Mouse (Mus musculus) embryonic facial prominence, embryonic 13.5 days (tissue): Measurements from ENCODE around the gene Hbb-bh1. TPM values are rescaled to one million over a fixed set of nuclear protein-coding genes. Genes with fewer than 3 reads are reported as not detected.
"Not testable (repeated sequence)": the region's sequence is repeated elsewhere in the genome, so short reads cannot be mapped to it uniquely, and the experiment has no call there.

Experiments used
- ATAC-seq: fragments of 200-750 bp; cut with Nextera tagmentation; 2 replicates; pipeline ENCODE4 v1.8.0; 2017; ENCODE audit warnings: low read depth; ENCODE audit not compliant: insufficient number of reproducible peaks, insufficient read depth, low FRiP score, low TSS enrichment
- H3K27ac ChIP-seq: fragments of 300-500 bp; sonication (generic); 2 replicates; pipeline ENCODE4 v1.5.1; 2015; ENCODE audit warnings: moderate library complexity, mild to moderate bottlenecking, inconsistent platforms
- H3K27me3 ChIP-seq: fragments of 300-500 bp; sonication (generic); 2 replicates; pipeline ENCODE4 v1.6.1; 2015; ENCODE audit warnings: mild to moderate bottlenecking, inconsistent platforms
- H3K36me3 ChIP-seq: fragments of 300-500 bp; sonication (generic); 2 replicates; pipeline ENCODE4 v1.6.1; 2015; ENCODE audit warnings: mild to moderate bottlenecking, inconsistent platforms
- H3K4me1 ChIP-seq: fragments of 300-500 bp; sonication (generic); 2 replicates; pipeline ENCODE4 v1.6.1; 2015; ENCODE audit warnings: inconsistent platforms
- H3K4me2 ChIP-seq: fragments of 300-500 bp; sonication (generic); 2 replicates; pipeline ENCODE4 v1.6.1; 2015; ENCODE audit warnings: moderate library complexity, mild to moderate bottlenecking, inconsistent platforms
- H3K4me3 ChIP-seq: fragments of 300-500 bp; sonication (generic); 2 replicates; pipeline ENCODE4 v1.5.1; 2015; ENCODE audit warnings: mild to moderate bottlenecking, inconsistent platforms
- H3K9ac ChIP-seq: fragments of 300-500 bp; sonication (generic); 2 replicates; pipeline ENCODE4 v1.6.1; 2015; ENCODE audit warnings: mild to moderate bottlenecking, inconsistent platforms
- H3K9me3 ChIP-seq: fragments of 300-500 bp; sonication (generic); 2 replicates; pipeline ENCODE4 v1.6.1; 2016; ENCODE audit warnings: inconsistent platforms
- WGBS: fragments of 180-500 bp; shearing (Covaris S2); methylation state at CpG from one replicate; pipeline ENCODE4 v1.1.7; 2015; ENCODE audit warnings: mixed read lengths; 5-methylcytosine and 5-hydroxymethylcytosine counted together
- polyA plus RNA-seq: library from polyadenylated mRNA; unstranded; fragments of >200 nt; fragmentation: Nextera tagmentation; extraction: Ambion mirVana; gene quantifications from 2 replicates; pipeline ENCODE4 v1.2.1, GENCODE M21; 2015

Hbb-bh1 gene
- polyA plus RNA-seq, 1 experiment from 2014 or later: 96.8 TPM

DNA sequence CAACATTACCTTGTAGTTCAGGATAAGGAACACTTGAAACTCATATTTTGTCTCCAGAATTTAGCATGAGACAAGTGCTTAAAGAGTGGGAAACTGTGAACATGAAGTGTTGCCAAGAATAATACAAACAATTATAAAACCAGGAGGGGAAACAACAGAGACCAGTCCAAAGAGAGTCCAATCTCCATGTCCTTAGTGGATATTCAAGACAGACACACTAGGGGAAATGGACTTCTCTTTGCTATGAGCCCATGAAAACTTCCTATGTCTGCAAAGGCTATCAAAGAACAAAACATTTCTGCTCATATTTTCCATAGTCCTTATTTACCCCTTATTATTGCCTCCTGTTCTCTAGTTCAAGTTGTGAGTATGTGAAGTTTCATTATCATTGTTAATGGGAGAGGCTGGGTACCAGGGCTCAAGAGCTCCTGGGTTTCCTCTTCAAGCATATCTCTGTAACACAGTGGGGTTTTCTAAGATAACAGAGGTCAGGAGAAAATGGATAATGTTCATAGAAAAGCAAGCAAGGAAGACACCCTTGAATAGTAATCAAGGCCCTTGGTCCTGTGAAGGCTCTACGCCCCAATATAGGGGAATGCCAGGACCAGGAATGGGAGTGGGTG is 31.6 kb downstream of the Hbb-bh1 start:
- ATAC-seq: no peak
- Histone ChIP-seq H3K9me3 (no peaks in the 10 kb centered on the region), H3K36me3 (no peaks in the 10 kb centered on the region), H3K4me2 (no peak overlapping the region), H3K27me3 (no peaks in the 10 kb centered on the region), H3K4me3 (no peak overlapping the region), H3K27ac (no peak overlapping the region), H3K9ac (no peak overlapping the region), H3K4me1 (no peaks in the 10 kb centered on the region)
- 88% methylated on average over 1 of the region's 1 CpGs for WGBS

DNA sequence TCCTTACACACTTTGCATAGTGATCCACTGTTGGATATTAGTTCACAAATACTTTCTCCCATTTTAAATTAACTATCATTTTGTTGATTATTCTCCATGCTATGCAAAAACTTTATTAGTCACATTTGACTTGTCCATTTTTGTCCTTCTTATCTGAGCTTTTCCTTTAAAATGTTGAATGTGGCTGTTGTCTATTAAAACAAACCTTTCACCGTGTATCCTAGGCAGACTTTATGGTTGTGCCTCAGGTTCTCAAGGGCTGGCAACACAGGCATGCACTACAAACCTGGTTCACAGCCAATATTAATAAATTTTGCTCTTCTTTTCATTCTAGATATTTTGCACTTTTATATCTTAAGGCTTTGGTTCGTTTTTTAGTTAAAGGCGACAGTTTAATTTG is 32.2 kb downstream of the Hbb-bh1 start:
- Histone ChIP-seq H3K9ac (no peak overlapping the region), H3K4me1 (no peaks in the 10 kb centered on the region), H3K9me3 (no peaks in the 10 kb centered on the region), H3K36me3 (no peaks in the 10 kb centered on the region), H3K4me2 (no peak overlapping the region), H3K27ac (no peak overlapping the region), H3K27me3 (no peaks in the 10 kb centered on the region), H3K4me3 (no peak overlapping the region)
- 76% methylated on average over 3 of the region's 3 CpGs for WGBS
- no peak for ATAC-seq

DNA sequence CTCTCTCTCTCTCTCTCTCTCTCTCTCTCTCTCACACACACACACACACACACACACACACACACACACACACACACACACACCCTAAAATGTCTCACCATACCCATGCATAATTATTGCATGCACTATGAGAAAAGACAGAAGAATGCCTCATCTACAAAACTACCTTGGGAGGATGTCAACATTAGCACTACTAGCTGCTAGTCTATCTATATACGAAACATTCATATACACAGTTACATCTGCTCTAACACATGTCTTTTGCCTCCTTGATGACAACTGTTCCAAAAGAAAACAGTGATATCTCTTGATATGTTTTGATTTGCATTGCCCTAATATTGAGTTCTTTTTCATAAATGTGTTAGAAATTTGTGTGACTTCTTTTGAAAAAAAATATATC is 32.7 kb downstream of the Hbb-bh1 start:
- no peak overlapping the region for H3K27ac ChIP-seq
- H3K4me1 ChIP-seq: no peaks in the 10 kb centered on the region
- no peak for ATAC-seq
- 88% methylated on average over 1 of the region's 1 CpGs for WGBS
- no peak overlapping the region for H3K4me3 ChIP-seq
- no peak overlapping the region for H3K4me2 ChIP-seq
- no peaks in the 10 kb centered on the region for H3K27me3 ChIP-seq
- H3K9me3 ChIP-seq: no peaks in the 10 kb centered on the region
- no peaks in the 10 kb centered on the region for H3K36me3 ChIP-seq
- H3K9ac ChIP-seq: no peak overlapping the region

DNA sequence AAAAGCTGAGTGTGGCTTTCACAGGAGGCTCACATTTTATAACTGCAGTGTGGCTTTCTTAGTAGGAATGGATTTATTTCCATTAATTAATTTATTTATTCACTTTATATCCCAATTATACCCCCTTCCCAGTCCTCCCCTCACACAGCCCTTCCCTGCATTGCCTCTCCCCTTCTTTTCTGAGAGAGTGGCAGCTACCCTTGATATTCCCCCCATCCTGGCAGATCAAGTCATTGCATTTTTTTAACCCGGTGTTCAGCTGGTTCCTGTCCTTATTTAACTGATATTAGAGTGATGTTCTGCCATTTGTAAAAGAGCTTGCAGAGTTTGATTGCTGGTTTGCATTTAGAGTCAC is 33.2 kb downstream of the Hbb-bh1 start:
- H3K4me1 ChIP-seq: no peaks in the 10 kb centered on the region
- no peaks in the 10 kb centered on the region for H3K9me3 ChIP-seq
- no peak overlapping the region for H3K27ac ChIP-seq
- H3K27me3 ChIP-seq: no peaks in the 10 kb centered on the region
- H3K4me2 ChIP-seq: no peak overlapping the region
- H3K36me3 ChIP-seq: no peaks in the 10 kb centered on the region
- ATAC-seq: no peak
- H3K9ac ChIP-seq: no peak overlapping the region
- WGBS: 59% methylated on average over 1 of the region's 1 CpGs
- no peak overlapping the region for H3K4me3 ChIP-seq

DNA sequence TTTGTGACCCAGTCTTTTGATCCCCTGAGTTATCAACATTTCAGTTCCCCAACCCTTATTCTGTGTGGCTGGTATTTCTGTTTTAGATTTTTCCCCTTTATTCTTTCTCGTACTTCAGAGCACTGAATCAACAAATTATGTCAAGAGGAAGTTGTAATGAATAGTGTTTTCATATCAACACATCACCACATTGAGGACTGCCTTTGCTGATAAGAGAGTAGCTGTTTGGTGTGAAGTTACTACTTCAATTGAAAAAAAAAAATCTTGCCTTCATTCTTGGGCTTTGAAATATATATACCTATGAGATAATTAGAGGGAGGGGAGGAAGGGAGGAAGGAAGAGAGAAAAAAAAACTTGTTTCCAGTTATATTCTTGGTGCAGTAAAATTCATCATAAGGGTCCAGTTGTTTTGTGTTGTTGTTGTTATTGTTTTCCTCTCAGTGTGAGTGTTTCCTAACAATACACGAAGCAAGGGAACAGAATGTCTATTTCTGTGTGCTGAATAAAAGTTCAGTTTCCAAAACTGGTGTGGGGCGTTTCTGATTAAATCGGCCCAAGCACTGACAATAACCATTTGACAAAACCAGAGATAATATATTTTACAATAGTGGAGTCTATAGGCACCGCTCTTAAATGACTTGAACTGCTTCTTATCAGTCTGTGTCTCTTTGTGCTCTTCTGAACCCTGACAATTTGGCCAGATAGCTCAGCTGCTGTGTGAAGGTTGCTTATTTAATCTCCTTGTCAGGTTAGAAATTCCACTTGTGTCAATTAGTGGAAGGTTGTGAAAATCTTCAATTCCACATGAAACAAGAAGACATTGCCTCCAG is 33.8 kb downstream of the Hbb-bh1 start:
- ATAC-seq: no peak
- Histone ChIP-seq H3K9ac (no peak overlapping the region), H3K9me3 (no peaks in the 10 kb centered on the region), H3K4me2 (no peak overlapping the region), H3K27ac (no peak overlapping the region), H3K36me3 (no peaks in the 10 kb centered on the region), H3K4me3 (no peak overlapping the region), H3K4me1 (no peaks in the 10 kb centered on the region), H3K27me3 (no peaks in the 10 kb centered on the region)
- WGBS: 70% methylated on average over 5 of the region's 5 CpGs

DNA sequence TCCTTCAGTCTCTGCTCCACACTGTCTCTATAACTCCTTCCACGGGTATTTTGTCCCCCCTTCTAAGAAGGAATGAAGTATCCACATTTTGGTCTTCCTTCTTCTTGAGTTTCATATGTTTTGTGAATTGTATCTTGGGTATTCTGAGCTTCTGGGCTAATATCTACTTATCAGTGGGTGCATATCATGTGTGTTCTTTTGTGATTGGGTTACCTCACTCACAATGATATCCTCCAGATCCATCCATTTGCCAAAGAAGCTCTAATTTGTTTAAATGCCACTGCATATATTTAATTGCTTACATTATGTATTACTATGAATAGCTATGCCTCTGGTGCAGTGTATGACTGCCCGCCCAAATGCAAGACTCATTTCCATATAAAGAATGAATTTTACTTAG is 34.8 kb downstream of the Hbb-bh1 start:
- ATAC-seq, H3K27me3 ChIP-seq, H3K9ac ChIP-seq, H3K4me1 ChIP-seq, H3K27ac ChIP-seq, H3K36me3 ChIP-seq, H3K9me3 ChIP-seq, H3K4me2 ChIP-seq, H3K4me3 ChIP-seq: not testable (repeated sequence)
- 68% methylated on average over 2 of the region's 2 CpGs for WGBS

DNA sequence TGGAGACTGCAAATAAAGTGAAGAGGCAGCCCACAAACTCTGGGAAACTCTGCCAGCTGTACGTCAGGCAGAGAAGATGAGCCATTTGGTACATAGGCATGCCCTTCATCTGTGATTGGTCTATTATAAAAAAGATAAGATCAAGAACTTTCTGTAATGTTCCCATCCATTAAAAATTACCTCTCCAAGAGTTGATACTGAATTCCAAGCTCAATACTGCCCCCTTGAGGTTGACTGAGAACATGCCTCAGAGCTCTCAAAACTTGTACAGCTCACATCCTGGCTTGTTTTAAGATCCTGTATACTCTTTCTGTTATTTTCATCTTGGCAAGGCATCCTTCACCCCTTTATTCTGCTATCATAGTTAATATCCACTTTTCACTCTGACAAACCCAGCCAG is 36.1 kb downstream of the Hbb-bh1 start:
- no peaks in the 10 kb centered on the region for H3K9me3 ChIP-seq
- no peaks in the 10 kb centered on the region for H3K27me3 ChIP-seq
- H3K4me3 ChIP-seq: no peak overlapping the region
- no peak for ATAC-seq
- H3K9ac ChIP-seq: no peak overlapping the region
- H3K4me1 ChIP-seq: no peaks in the 10 kb centered on the region
- no peak overlapping the region for H3K4me2 ChIP-seq
- H3K36me3 ChIP-seq: no peaks in the 10 kb centered on the region
- 53% methylated on average over 1 of the region's 1 CpGs for WGBS
- no peak overlapping the region for H3K27ac ChIP-seq

DNA sequence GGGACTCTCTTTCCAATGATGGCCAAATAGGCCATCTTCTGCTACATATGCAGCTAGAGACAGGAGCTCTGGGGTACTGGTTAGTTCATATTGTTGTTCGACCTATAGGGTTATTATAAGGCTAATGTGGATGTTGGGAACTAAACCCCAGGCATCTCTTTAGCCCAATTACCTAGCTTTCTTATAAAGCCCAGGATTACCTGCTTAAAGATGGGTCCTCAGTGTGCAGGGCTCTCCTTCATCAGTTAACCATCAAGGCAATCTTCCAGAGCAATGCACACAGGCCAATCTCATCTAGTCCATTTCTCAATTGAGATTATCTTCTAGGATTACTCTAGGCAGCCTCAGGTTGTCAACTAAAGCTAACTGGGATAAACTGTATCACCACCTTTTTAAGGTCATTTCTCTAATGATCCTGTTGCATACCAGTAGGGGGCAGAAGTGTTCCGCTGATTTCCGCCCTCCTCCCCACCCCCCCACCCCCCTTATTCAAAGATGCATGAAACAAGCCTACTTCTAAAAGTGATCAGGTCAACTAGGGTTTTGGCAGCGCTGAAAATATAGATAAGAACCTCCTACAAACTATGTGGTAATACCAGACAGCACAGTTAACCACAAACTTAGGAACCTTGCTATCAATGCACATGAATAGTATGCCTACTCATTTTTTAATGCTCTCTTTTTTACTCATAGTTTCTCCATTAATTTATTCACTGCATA is 50.1 kb downstream of the Hbb-bh1 start:
- no peak for ATAC-seq
- 26% methylated on average over 4 of the region's 4 CpGs for WGBS
- no peak overlapping the region for H3K4me3 ChIP-seq
- H3K9ac ChIP-seq: no peak overlapping the region
- H3K27me3 ChIP-seq: no peaks in the 10 kb centered on the region
- H3K27ac ChIP-seq: no peak overlapping the region
- no peak overlapping the region for H3K4me2 ChIP-seq
- no peaks in the 10 kb centered on the region for H3K36me3 ChIP-seq
- no peaks in the 10 kb centered on the region for H3K4me1 ChIP-seq
- no peaks in the 10 kb centered on the region for H3K9me3 ChIP-seq

DNA sequence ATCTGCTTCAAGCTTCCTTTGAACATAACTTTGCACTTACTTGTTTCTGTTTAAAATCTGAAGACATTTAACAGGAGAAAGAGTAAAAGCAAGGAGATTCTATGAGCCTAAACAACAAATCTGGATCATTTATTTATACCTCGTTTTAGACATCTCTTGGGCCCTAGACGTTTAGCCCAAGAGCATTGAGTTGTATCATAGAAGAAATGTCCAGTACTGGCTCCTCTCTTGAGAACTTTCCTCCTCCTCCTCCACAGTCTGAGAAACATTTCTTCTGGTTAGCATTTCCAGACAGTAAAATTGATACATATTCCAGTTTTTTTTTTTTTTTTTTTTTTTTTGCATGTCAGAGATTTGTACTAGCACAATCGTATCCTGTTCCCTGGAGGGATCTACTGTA is 51.2 kb downstream of the Hbb-bh1 start, which contains the start of gene Olfr67:
Gene Olfr67, minus strand, starts transcription at position 101 of the 400 bp plus-strand sequence.
- Histone ChIP-seq H3K36me3 (no peaks in the 10 kb centered on the region), H3K4me2 (no peak within 1 kb of the TSS), H3K9me3 (no peaks in the 10 kb centered on the region), H3K9ac (no peak within 1 kb of the TSS), H3K4me1 (no peaks in the 10 kb centered on the region), H3K27ac (no peak within 1 kb of the TSS), H3K4me3 (no peak within 1 kb of the TSS), H3K27me3 (no peaks in the 10 kb centered on the region)
- 67% methylated on average over 3 of the region's 3 CpGs for WGBS
- ATAC-seq: no peak

Other genes with a start within 250 kb of the Hbb-bh1 start
- not detected in 2 replicates for gene Olfr619, start 242.6 kb downstream of the Hbb-bh1 start, polyA plus RNA-seq
- not detected in 2 replicates for gene Olfr620, start 230.6 kb downstream of the Hbb-bh1 start, polyA plus RNA-seq
- gene Olfr622, start 200.5 kb downstream of the Hbb-bh1 start, polyA plus RNA-seq: 0.18 and 0.22 TPM in 2 replicates
- not detected in 2 replicates for gene Olfr623, start 179.5 kb downstream of the Hbb-bh1 start, polyA plus RNA-seq
- 0.07 and 0.08 TPM in 2 replicates for gene Olfr624, start 172.0 kb downstream of the Hbb-bh1 start, polyA plus RNA-seq
- not detected in 2 replicates for gene Olfr625-ps1, start 160.4 kb downstream of the Hbb-bh1 start, polyA plus RNA-seq
- not detected in 2 replicates for gene Olfr243, start 128.5 kb downstream of the Hbb-bh1 start, polyA plus RNA-seq
- not detected in 2 replicates for gene Olfr628, start 112.8 kb downstream of the Hbb-bh1 start, polyA plus RNA-seq
- gene Olfr629, start 98.2 kb downstream of the Hbb-bh1 start, polyA plus RNA-seq: not detected in 2 replicates
- gene Olfr630, start 85.8 kb downstream of the Hbb-bh1 start, polyA plus RNA-seq: not detected in 2 replicates
- gene Olfr69, start 71.6 kb downstream of the Hbb-bh1 start, polyA plus RNA-seq: not detected in 2 replicates
- gene Olfr68, start 63.5 kb downstream of the Hbb-bh1 start, polyA plus RNA-seq: not detected in 2 replicates
- not detected in 2 replicates for gene Olfr67, start 51.3 kb downstream of the Hbb-bh1 start, polyA plus RNA-seq
- gene Hbb-bt, start 29.2 kb downstream of the Hbb-bh1 start, polyA plus RNA-seq: 1,311 and 2,074 TPM in 2 replicates
- 2,604 and 4,415 TPM in 2 replicates for gene Hbb-bs, start 15.1 kb downstream of the Hbb-bh1 start, polyA plus RNA-seq
- gene Hbb-bh2, start 2.6 kb downstream of the Hbb-bh1 start, polyA plus RNA-seq: not detected in 2 replicates
- 5,482 and 5,510 TPM in 2 replicates for gene Hbb-y, start 10.1 kb upstream of the Hbb-bh1 start, polyA plus RNA-seq
- gene Olfr66, start 43.1 kb upstream of the Hbb-bh1 start, polyA plus RNA-seq: not detected in 2 replicates
- not detected in 2 replicates for gene Olfr64, start 51.3 kb upstream of the Hbb-bh1 start, polyA plus RNA-seq
- not detected in 2 replicates for gene Olfr65, start 60.3 kb upstream of the Hbb-bh1 start, polyA plus RNA-seq
- not detected in 2 replicates for gene Olfr631, start 85.7 kb upstream of the Hbb-bh1 start, polyA plus RNA-seq
- not detected in 2 replicates for gene Olfr632, start 91.2 kb upstream of the Hbb-bh1 start, polyA plus RNA-seq
- gene Olfr633, start 101.3 kb upstream of the Hbb-bh1 start, polyA plus RNA-seq: not detected in 2 replicates
- gene Olfr635, start 128.0 kb upstream of the Hbb-bh1 start, polyA plus RNA-seq: 0.03 TPM in 1 of 2 replicates, not detected in the other
- gene Olfr638, start 155.6 kb upstream of the Hbb-bh1 start, polyA plus RNA-seq: not detected in 2 replicates
- gene Olfr639, start 174.1 kb upstream of the Hbb-bh1 start, polyA plus RNA-seq: 0.04 and 0.06 TPM in 2 replicates
- gene Olfr640, start 182.4 kb upstream of the Hbb-bh1 start, polyA plus RNA-seq: not detected in 2 replicates
- gene Olfr641, start 192.3 kb upstream of the Hbb-bh1 start, polyA plus RNA-seq: not detected in 2 replicates
- not detected in 2 replicates for gene Olfr642, start 209.5 kb upstream of the Hbb-bh1 start, polyA plus RNA-seq
- gene 4930516K23Rik, start 218.3 kb upstream of the Hbb-bh1 start, polyA plus RNA-seq: not detected in 2 replicates
- not detected in 2 replicates for gene Olfr644, start 228.7 kb upstream of the Hbb-bh1 start, polyA plus RNA-seq
- gene Olfr645, start 242.3 kb upstream of the Hbb-bh1 start, polyA plus RNA-seq: not detected in 2 replicates